Mouse (Mus musculus) liver, embryonic 11.5 days (tissue): ENCODE measurements at regions not wholly inside any gene's neighbourhood (a gene's known extent, or its start where the extent isn't known, plus 50 kb on each side); places are given as distances from the start of the nearest gene placed in this dataset.

Experiments
- ATAC-seq: fragments of 200-750 bp; cut with Nextera tagmentation; replicated peaks from 2 replicates; pipeline ENCODE4 v1.8.0; 2017; ENCODE audit warnings: moderate number of reproducible peaks, mild to moderate bottlenecking, moderate TSS enrichment, moderate library complexity; ENCODE audit not compliant: low FRiP score
- DNase-seq: peaks from one replicate; pipeline ENCODE4 v3.0.0-alpha.2; 2017; ENCODE audit warnings: low spot score
- H3K27ac ChIP-seq: fragments of 300-500 bp; sonication (generic); 2 replicates; pipeline ENCODE4 v1.5.1; 2014; ENCODE audit warnings: mild to moderate bottlenecking, low read depth, low read length, control low read depth
- H3K27me3 ChIP-seq: fragments of 300-500 bp; sonication (generic); replicated peaks from 2 replicates; pipeline ENCODE4 v1.6.1; 2014; ENCODE audit warnings: low read length, mixed read lengths; ENCODE audit not compliant: control insufficient read depth, insufficient read depth
- H3K36me3 ChIP-seq: fragments of 300-500 bp; sonication (generic); 2 replicates; pipeline ENCODE4 v1.6.1; 2014; ENCODE audit warnings: mild to moderate bottlenecking, low read length, moderate library complexity, mixed read lengths; ENCODE audit not compliant: control insufficient read depth, insufficient read depth
- H3K4me1 ChIP-seq: fragments of 300-500 bp; sonication (generic); replicated peaks from 2 replicates; pipeline ENCODE4 v1.6.1; 2014; ENCODE audit warnings: low read length, mixed read lengths; ENCODE audit not compliant: control insufficient read depth, insufficient read depth
- H3K4me2 ChIP-seq: fragments of 300-500 bp; sonication (generic); 2 replicates; pipeline ENCODE4 v1.6.1; 2014; ENCODE audit warnings: mild to moderate bottlenecking, control low read depth, moderate library complexity
- H3K4me3 ChIP-seq: fragments of 300-500 bp; sonication (generic); 2 replicates; pipeline ENCODE4 v1.5.1; 2014; ENCODE audit warnings: low read depth, low read length, control low read depth
- H3K9ac ChIP-seq: fragments of 300-500 bp; sonication (generic); 2 replicates; pipeline ENCODE4 v1.6.1; 2014; ENCODE audit warnings: low read depth, low read length, control low read depth
- H3K9me3 ChIP-seq: fragments of 300-500 bp; sonication (generic); 2 replicates; pipeline ENCODE4 v1.6.1; 2016; ENCODE audit warnings: low read length, inconsistent platforms, mixed read lengths; ENCODE audit not compliant: control insufficient read depth
- WGBS: fragments of 180-500 bp; shearing (Covaris S2); extraction: QIAGEN DNeasy Blood & Tissue Kit; methylation state at CpG from one replicate; pipeline ENCODE4 v1.1.7; 2014; 5-methylcytosine and 5-hydroxymethylcytosine counted together

DNA sequence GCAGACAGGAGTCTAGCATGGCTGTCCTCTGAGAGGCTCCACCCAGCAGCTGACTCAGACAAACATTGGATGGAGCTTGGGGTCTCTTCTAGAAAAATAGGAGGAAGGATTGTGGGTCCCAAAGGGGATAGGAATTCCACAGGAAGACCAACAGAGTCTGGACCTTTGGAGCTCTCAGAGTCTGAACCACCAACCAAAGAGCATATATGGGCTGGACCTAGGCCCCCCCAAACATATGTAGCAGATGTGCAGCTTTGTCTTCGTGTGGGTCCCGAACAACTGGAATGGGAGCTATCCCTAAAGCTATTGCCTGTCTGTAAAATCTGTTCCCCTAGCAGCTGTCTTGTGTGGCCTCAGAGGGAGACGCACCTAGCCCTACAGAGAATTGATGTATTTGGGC lies 50.1 kb upstream of the Cpm start:
- no peak overlapping the region for H3K4me2 ChIP-seq
- DNase-seq (no peak), ATAC-seq (no peak)
- 63% methylated on average over 3 of the region's 3 CpGs for WGBS
- H3K4me3 ChIP-seq, result no peak overlapping the region
- no peak overlapping the region for H3K9ac ChIP-seq
- no peaks in the 10 kb centered on the region for H3K27me3 ChIP-seq
- H3K27ac ChIP-seq, result no peak overlapping the region
- H3K36me3 ChIP-seq, result no peaks in the 10 kb centered on the region
- no peaks in the 10 kb centered on the region for H3K4me1 ChIP-seq
- no peaks in the 10 kb centered on the region for H3K9me3 ChIP-seq

DNA sequence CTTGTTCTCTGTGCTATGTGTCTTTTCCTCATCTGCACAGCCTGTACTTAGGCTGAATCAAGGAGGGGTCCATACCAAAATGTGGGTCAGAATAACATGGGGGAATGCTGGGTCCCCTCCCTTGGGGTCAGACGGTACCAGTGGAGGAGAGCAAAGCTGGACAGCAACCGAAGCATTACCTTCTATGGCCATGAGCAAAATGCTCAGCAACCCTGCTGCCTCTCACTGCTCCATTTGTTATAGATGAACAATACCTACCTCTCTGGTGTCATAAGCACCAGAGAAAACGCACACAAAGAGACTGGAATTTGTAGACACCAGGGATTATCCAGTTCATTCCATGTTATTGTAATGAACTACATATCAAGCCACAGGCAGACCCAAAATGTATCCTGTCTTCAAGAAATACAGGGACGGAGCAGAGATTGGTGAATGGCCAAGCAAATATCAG lies 50.6 kb upstream of the Cpm start:
- no peak overlapping the region for H3K4me2 ChIP-seq
- no peak overlapping the region for H3K4me3 ChIP-seq
- no peak overlapping the region for H3K9ac ChIP-seq
- 80% methylated on average over 4 of the region's 4 CpGs for WGBS
- no peaks in the 10 kb centered on the region for H3K36me3 ChIP-seq
- ATAC-seq (no peak), DNase-seq (no peak)
- H3K27ac ChIP-seq, result no peak overlapping the region
- H3K9me3 ChIP-seq, result no peaks in the 10 kb centered on the region
- no peaks in the 10 kb centered on the region for H3K4me1 ChIP-seq
- H3K27me3 ChIP-seq, result no peaks in the 10 kb centered on the region

- no peak overlapping the region for H3K27ac ChIP-seq
- no peaks in the 10 kb centered on the region for H3K36me3 ChIP-seq
- no peak overlapping the region for H3K4me2 ChIP-seq
- DNase-seq, result no peak
- no peak overlapping the region for H3K4me3 ChIP-seq
- no peaks in the 10 kb centered on the region for H3K9me3 ChIP-seq
- H3K4me1 ChIP-seq, result no peaks in the 10 kb centered on the region
- H3K9ac ChIP-seq, result no peak overlapping the region
- 82% methylated on average over 4 of the region's 4 CpGs for WGBS
- ATAC-seq, result no peak
- no peaks in the 10 kb centered on the region for H3K27me3 ChIP-seq
These were observed 51.2 kb upstream of the Cpm start for GRCm38 (mm10) chr10:117577970-117578695.

DNA sequence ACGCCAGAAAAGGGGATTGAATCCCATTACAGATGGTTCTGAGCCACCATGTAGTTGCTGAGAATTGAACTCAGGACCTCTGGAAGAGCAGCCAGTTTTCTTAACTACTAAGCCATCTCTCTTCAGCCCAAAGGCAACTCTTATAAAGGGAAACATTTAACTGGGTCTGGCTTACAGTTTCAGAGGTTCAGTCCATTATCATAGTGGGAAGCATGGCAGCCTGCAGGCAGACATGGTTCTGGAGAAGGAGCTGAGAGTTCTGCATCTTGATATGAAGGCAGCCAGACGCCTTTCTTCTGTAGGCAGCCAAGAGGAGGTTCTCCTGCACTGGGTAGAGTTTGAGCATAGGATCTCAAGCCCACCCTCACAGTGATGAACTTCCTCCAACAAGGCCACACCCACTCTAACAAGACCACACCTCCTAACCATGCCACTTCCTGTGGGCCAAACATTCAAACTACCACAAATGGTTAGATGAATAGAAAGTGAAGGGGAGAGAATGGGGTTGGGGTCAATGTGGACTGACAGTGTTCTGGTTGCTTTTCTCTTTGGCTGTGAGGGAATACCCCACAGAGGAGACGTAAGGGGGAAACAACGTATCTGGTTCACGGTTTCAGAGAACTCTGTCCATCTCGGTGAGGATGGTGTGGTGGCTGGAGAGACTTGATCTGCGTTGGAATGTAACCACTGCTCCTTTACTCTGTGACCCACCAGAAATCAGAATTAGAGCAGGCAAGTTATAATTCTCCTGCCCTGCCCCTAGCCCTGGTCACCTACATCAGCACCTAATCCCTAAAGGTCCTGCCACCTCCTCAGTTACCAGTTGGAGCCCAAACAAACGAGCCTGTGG lies 52.2 kb upstream of the Cpm start:
- no peaks in the 10 kb centered on the region for H3K36me3 ChIP-seq
- no peak overlapping the region for H3K4me2 ChIP-seq
- H3K27ac ChIP-seq, result no peak overlapping the region
- ATAC-seq, result no peak
- H3K9me3 ChIP-seq, result no peaks in the 10 kb centered on the region
- 81% methylated on average over 8 of the region's 8 CpGs for WGBS
- H3K4me3 ChIP-seq, result no peak overlapping the region
- peaks cover 7% of the 10 kb centered on the region for H3K27me3 ChIP-seq
- DNase-seq, result no peak
- H3K9ac ChIP-seq, result no peak overlapping the region
- no peaks in the 10 kb centered on the region for H3K4me1 ChIP-seq

- 87% methylated on average over 10 of the region's 10 CpGs for WGBS
- no peak overlapping the region for H3K4me3 ChIP-seq
- no peaks in the 10 kb centered on the region for H3K36me3 ChIP-seq
- H3K4me1 ChIP-seq, result no peaks in the 10 kb centered on the region
- H3K4me2 ChIP-seq, result no peak overlapping the region
- ATAC-seq (no peak), DNase-seq (no peak)
- H3K9ac ChIP-seq, result no peak overlapping the region
- no peaks in the 10 kb centered on the region for H3K9me3 ChIP-seq
- H3K27me3 ChIP-seq, result peaks cover 15% of the 10 kb centered on the region
- no peak overlapping the region for H3K27ac ChIP-seq
These were observed 53.0 kb upstream of the Cpm start for GRCm38 (mm10) chr10:117576154-117576859.

DNA sequence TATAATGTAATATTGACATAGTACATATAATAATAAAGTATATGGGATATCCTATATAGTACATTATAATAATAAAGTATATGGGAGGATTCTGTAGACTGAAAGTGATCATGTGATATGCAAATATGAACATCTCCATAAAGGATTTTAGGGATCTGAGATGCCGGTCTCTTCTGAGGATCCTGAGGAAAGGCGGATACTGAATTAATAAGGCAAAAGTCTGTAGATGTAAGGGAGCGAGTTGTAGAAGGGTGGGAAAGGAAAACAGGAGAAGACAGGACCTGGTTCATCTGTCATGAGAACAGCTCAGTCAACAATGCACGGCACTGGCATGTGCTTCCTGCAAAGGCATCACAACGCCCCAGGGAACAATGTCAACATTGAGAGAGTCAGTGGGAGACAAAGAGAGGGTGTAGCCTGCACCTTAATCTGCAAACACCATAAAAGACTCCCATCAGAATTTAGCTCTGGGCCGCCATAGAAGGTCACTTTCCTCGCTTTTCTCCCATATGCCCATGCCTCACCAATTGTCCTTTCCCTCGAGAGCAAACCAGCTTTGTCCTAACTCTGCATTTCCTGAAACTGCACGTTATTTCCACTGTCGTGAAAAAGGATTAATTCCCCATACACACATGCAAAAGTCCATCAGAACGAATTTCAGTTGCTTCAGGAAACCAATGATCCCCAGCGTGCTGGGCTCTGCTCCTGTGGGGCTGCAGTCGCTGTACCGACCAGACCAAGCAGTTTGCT lies 53.7 kb upstream of the Cpm start:
- H3K27ac ChIP-seq, result no peak overlapping the region
- no peak for ATAC-seq
- no peak for DNase-seq
- H3K4me2 ChIP-seq, result no peak overlapping the region
- H3K9ac ChIP-seq, result no peak overlapping the region
- H3K9me3 ChIP-seq, result no peaks in the 10 kb centered on the region
- H3K4me3 ChIP-seq, result no peak overlapping the region
- no peaks in the 10 kb centered on the region; the same call in 1 of the 2 replicates for H3K4me1 ChIP-seq
- H3K36me3 ChIP-seq, result no peaks in the 10 kb centered on the region
- 70% methylated on average over 14 of the region's 14 CpGs for WGBS
- H3K27me3 ChIP-seq, result peaks cover 19% of the 10 kb centered on the region

- DNase-seq (no peak), ATAC-seq (no peak)
- H3K9ac ChIP-seq, result no peak overlapping the region
- no peaks in the 10 kb centered on the region for H3K9me3 ChIP-seq
- WGBS, result 82% methylated on average over 3 of the region's 3 CpGs
- H3K4me3 ChIP-seq, result no peak overlapping the region
- no peak overlapping the region for H3K27ac ChIP-seq
- no peaks in the 10 kb centered on the region; the same call in 1 of the 2 replicates for H3K4me1 ChIP-seq
- H3K36me3 ChIP-seq, result no peaks in the 10 kb centered on the region
- H3K4me2 ChIP-seq, result no peak overlapping the region
- H3K27me3 ChIP-seq, result peaks cover 23% of the 10 kb centered on the region
These were observed 54.4 kb upstream of the Cpm start for GRCm38 (mm10) chr10:117574915-117575314.

- H3K4me1 ChIP-seq, result no peaks in the 10 kb centered on the region; the same call in 1 of the 2 replicates
- DNase-seq (no peak), ATAC-seq (no peak)
- no peak overlapping the region for H3K9ac ChIP-seq
- H3K4me3 ChIP-seq, result no peak overlapping the region
- peaks cover 25% of the 10 kb centered on the region for H3K27me3 ChIP-seq
- H3K9me3 ChIP-seq, result no peaks in the 10 kb centered on the region
- H3K27ac ChIP-seq, result no peak overlapping the region
- no peaks in the 10 kb centered on the region for H3K36me3 ChIP-seq
- WGBS, result 79% methylated on average over 6 of the region's 6 CpGs
- H3K4me2 ChIP-seq, result no peak overlapping the region
These were observed 55.1 kb upstream of the Cpm start for GRCm38 (mm10) chr10:117574056-117574727.
